Comparison of ENCODE assay signal across 11 mouse cellular contexts in the genomic region with DNA sequence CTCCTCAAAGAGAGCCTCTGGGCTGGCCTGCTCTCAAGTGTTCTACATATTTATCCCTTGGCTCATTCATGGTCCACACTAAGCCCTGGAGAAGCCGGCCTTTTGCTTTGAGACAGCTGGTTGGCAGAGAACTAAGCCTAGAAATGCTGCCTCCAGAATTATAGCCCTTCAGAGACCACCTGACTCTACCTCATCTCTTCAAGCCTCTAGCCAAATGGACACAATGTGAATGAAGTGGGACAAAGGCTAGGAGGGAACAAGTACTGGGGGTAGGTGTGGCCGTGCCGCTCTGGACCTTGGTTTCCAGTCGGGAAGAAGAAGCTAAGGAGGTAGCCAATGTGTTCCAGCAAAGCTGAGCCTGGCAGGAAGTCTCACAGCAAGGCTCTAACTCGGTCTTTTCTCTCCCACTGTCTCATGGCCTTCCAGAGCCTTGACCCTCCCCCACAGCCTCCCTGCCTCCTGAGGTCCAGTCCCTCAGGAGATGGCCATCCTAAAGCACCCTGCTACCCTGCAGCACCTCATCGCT. TPM values are rescaled to one million over a fixed set of nuclear protein-coding genes. Genes with fewer than 3 reads are reported as not detected.
DNase-seq lines count a peak whose midpoint lies in the region; ATAC-seq and TF ChIP-seq lines count a peak whose summit lies in the region.
"Had no signal": no experiment of that assay in that cellular context is flagged by ENCODE, and none has a peak within 500 bp of the region (broad histone marks: within the 10 kb centered on the region; RNA-seq: fewer than 3 reads in every experiment).

No protein-coding gene starts in this region.

- H3K9me3 ChIP-seq in heart, embryonic 12.5 days (replicated peaks): no peaks in the 10 kb centered on the region
- no peaks in the 10 kb centered on the region for H3K9me3 ChIP-seq in lung, postnatal 0 days (ENCODE audit: low read length)
- H3K9me3 ChIP-seq in neural tube, embryonic 15.5 days (replicated peaks): no peaks in the 10 kb centered on the region
- H3K9me3 ChIP-seq: forebrain, embryonic 12.5 days; megakaryocyte, embryonic 14.5 days had no signal

- H3K27me3 ChIP-seq in heart, embryonic 12.5 days (replicated peaks): no peaks in the 10 kb centered on the region
- H3K27me3 ChIP-seq in lung, postnatal 0 days (replicated peaks; ENCODE audit: insufficient read depth, low read length): no peaks in the 10 kb centered on the region
- H3K27me3 ChIP-seq in neural tube, embryonic 15.5 days (replicated peaks): no peaks in the 10 kb centered on the region
- H3K27me3 ChIP-seq: forebrain, embryonic 12.5 days; megakaryocyte, embryonic 14.5 days had no signal

- H3K36me3 ChIP-seq in heart, embryonic 12.5 days: peaks cover 72% of the 10 kb centered on the region
- peaks cover 14% of the 10 kb centered on the region; the same call in 1 of the 2 replicates for H3K36me3 ChIP-seq in lung, postnatal 0 days (ENCODE audit: insufficient read depth, low read length)
- peaks cover 78% of the 10 kb centered on the region for H3K36me3 ChIP-seq in neural tube, embryonic 15.5 days

- peak overlapping the region; percentile 68 for H3K27ac ChIP-seq in heart, embryonic 12.5 days (ENCODE audit: poor library complexity, severe bottlenecking)
- H3K27ac ChIP-seq in lung, postnatal 0 days (ENCODE audit: low read length): peak overlapping the region; percentile 16; the same call in 1 of the 2 replicates
- H3K27ac ChIP-seq in neural tube, embryonic 15.5 days (replicated peaks): peak overlapping the region; percentile 61; the same call in 1 of the 2 replicates
- H3K27ac ChIP-seq: forebrain, embryonic 12.5 days; kidney, postnatal 0 days had no signal

- peaks cover 36% of the 10 kb centered on the region for H3K4me1 ChIP-seq in heart, embryonic 12.5 days (replicated peaks)
- H3K4me1 ChIP-seq in lung, postnatal 0 days (ENCODE audit: insufficient read depth, low read depth, low read length): peaks cover 12% of the 10 kb centered on the region; the same call in 1 of the 2 replicates
- 0 out of 2 replicates have a peak, but pooled peaks cover 3% of the 10 kb centered on the region for H3K4me1 ChIP-seq in lung, adult 2 months (ENCODE audit: control insufficient read depth, insufficient read depth, low read length)
- peaks cover 16% of the 10 kb centered on the region for H3K4me1 ChIP-seq in neural tube, embryonic 15.5 days

- no peak overlapping the region for H3K4me2 ChIP-seq in heart, embryonic 12.5 days
- H3K4me2 ChIP-seq in lung, postnatal 0 days (replicated peaks; ENCODE audit: low read depth, low read length): no peak overlapping the region
- no peak overlapping the region for H3K4me2 ChIP-seq in neural tube, embryonic 15.5 days
- H3K4me2 ChIP-seq: forebrain, embryonic 12.5 days had no signal

- no peak overlapping the region for H3K4me3 ChIP-seq in heart, embryonic 12.5 days
- no peak overlapping the region for H3K4me3 ChIP-seq in lung, postnatal 0 days (ENCODE audit: low read depth, low read length)
- H3K4me3 ChIP-seq in lung, adult 2 months (replicated peaks; ENCODE audit: extremely low read depth, low read depth, low read length): no peak overlapping the region
- H3K4me3 ChIP-seq in neural tube, embryonic 15.5 days (replicated peaks): no peak overlapping the region
- H3K4me3 ChIP-seq: forebrain, embryonic 12.5 days; megakaryocyte, embryonic 14.5 days had no signal

- WGBS in heart, embryonic 12.5 days: 79% methylated on average over 6 of the region's 6 CpGs
- 67% methylated on average over 6 of the region's 6 CpGs for WGBS in lung, postnatal 0 days
- 54% methylated on average over 6 of the region's 6 CpGs for WGBS in lung, adult 2 months
- WGBS in neural tube, embryonic 15.5 days: 75% methylated on average over 6 of the region's 6 CpGs

- intact Hi-C loops in heart, postnatal 10 days (cut with DNase I): no loop called here

- peak; percentile 34 to 61 for DNase-seq in adrenal gland, adult (ENCODE audit: inconsistent age in 2 of 2, low spot score in 1 of 2)
- DNase-seq in adrenal gland, adult 18-20 months (ENCODE audit: low spot score in 2 of 2): no peak
- no peak for DNase-seq in heart, postnatal 10 days
- no peak for DNase-seq in lung, postnatal 0 days (ENCODE audit: low spot score)
- DNase-seq in lung, adult 2 months: no peak

- no peak for TF ChIP-seq EP300 in lung, postnatal 0 days (IDR thresholded peaks at IDR 0.05)

- no peak for TF ChIP-seq CTCF in lung, postnatal 0 days (IDR thresholded peaks at IDR 0.05)
- TF ChIP-seq CTCF in lung, adult 2 months (IDR thresholded peaks at IDR 0.05; ENCODE audit: insufficient read depth, low read length): no peak

- TF ChIP-seq POLR2A in lung, adult 2 months (IDR thresholded peaks at IDR 0.05; ENCODE audit: borderline replicate concordance, extremely low read depth, low read depth, low read length): no peak

- H3K9ac ChIP-seq in heart, embryonic 12.5 days: no peak overlapping the region
- no peak overlapping the region for H3K9ac ChIP-seq in lung, postnatal 0 days (replicated peaks; ENCODE audit: low read depth)
- no peak overlapping the region for H3K9ac ChIP-seq in neural tube, embryonic 15.5 days (replicated peaks)
- H3K9ac ChIP-seq: forebrain, embryonic 12.5 days had no signal

- ATAC-seq in heart, embryonic 12.5 days (ENCODE audit: insufficient number of reproducible peaks, low FRiP score): no peak
- no peak for ATAC-seq in lung, postnatal 0 days
- no peak for ATAC-seq in neural tube, embryonic 15.5 days (ENCODE audit: low FRiP score)
- no peak for ATAC-seq in inflammation-experienced regulatory T-cells, adult 6 months

RNA-seq across cellular contexts. Expression of gene Derl3, which starts 4.9 kb away (rescaled TPM):
- total RNA-seq in adrenal gland, adult 18-20 months (2021): 1 to 10 TPM; 1.4 to 2.3 TPM
- polyA plus RNA-seq in heart, embryonic 12.5 days (2016; fragmentation: Nextera tagmentation; extraction: Ambion mirVana): 2.1 and 2.2 TPM in 2 replicates
- total RNA-seq in heart, postnatal 10 days (2021): under 1 TPM in 1 of 2 experiments, not detected in 1; 0.48 TPM
- 1.2 TPM in 2 replicates for polyA plus RNA-seq in lung, postnatal 0 days (2015; fragmentation: Nextera tagmentation; extraction: Ambion mirVana)
- 5.1 and 12.1 TPM in 2 replicates for polyA plus RNA-seq in lung, adult 2 months (2012; rRNA removed)
- 1.2 and 1.9 TPM in 2 replicates for polyA plus RNA-seq in neural tube, embryonic 15.5 days (2015; fragmentation: Nextera tagmentation; extraction: Ambion mirVana)
- 1 to 10 TPM in 1 of 3 experiments, under 1 TPM in 2; 0.39 to 3.3 (median 0.73) TPM for polyA plus RNA-seq in inflammation-experienced regulatory T-cells, adult 6 months (2017; shearing (Covaris generic))

RNA-seq across cellular contexts. Expression of gene Smarcb1, which starts 23.3 kb away (rescaled TPM):
- 10 to 100 TPM; 64.4 to 70.6 TPM for total RNA-seq in adrenal gland, adult 18-20 months (2021)
- polyA plus RNA-seq in heart, embryonic 12.5 days (2016; fragmentation: Nextera tagmentation; extraction: Ambion mirVana): 125 and 126 TPM in 2 replicates
- total RNA-seq in heart, postnatal 10 days (2021): 10 to 100 TPM; 41.3 to 44.8 TPM
- polyA plus RNA-seq in lung, postnatal 0 days (2015; fragmentation: Nextera tagmentation; extraction: Ambion mirVana): 109 TPM in 2 replicates
- polyA plus RNA-seq in lung, adult 2 months (2012; rRNA removed): 41.2 and 53.1 TPM in 2 replicates
- 229 and 243 TPM in 2 replicates for polyA plus RNA-seq in neural tube, embryonic 15.5 days (2015; fragmentation: Nextera tagmentation; extraction: Ambion mirVana)
- 100 to 1,000 TPM in 2 of 3 experiments, 10 to 100 TPM in 1; 89.2 to 126 (median 106) TPM for polyA plus RNA-seq in inflammation-experienced regulatory T-cells, adult 6 months (2017; shearing (Covaris generic))

RNA-seq across cellular contexts. Expression of gene Chchd10, which starts 34.8 kb away (rescaled TPM):
- total RNA-seq in adrenal gland, adult 18-20 months (2021): 1,000 to 10,000 TPM in 1 of 2 experiments, 100 to 1,000 TPM in 1; 918 to 1,521 TPM
- polyA plus RNA-seq in heart, embryonic 12.5 days (2016; fragmentation: Nextera tagmentation; extraction: Ambion mirVana): 408 and 409 TPM in 2 replicates
- total RNA-seq in heart, postnatal 10 days (2021): 1,000 to 10,000 TPM; 1,157 to 1,242 TPM
- polyA plus RNA-seq in lung, postnatal 0 days (2015; fragmentation: Nextera tagmentation; extraction: Ambion mirVana): 299 and 347 TPM in 2 replicates
- polyA plus RNA-seq in lung, adult 2 months (2012; rRNA removed): 415 and 628 TPM in 2 replicates
- polyA plus RNA-seq in neural tube, embryonic 15.5 days (2015; fragmentation: Nextera tagmentation; extraction: Ambion mirVana): 166 and 190 TPM in 2 replicates
- 10 to 100 TPM in 2 of 3 experiments, 1 to 10 TPM in 1; 5.3 to 15.4 (median 11.3) TPM for polyA plus RNA-seq in inflammation-experienced regulatory T-cells, adult 6 months (2017; shearing (Covaris generic))

RNA-seq across cellular contexts. Expression of gene Mif, which starts 38.1 kb away (rescaled TPM):
- total RNA-seq in adrenal gland, adult 18-20 months (2021): 100 to 1,000 TPM; 221 to 268 TPM
- polyA plus RNA-seq in heart, embryonic 12.5 days (2016; fragmentation: Nextera tagmentation; extraction: Ambion mirVana): 2,266 and 2,393 TPM in 2 replicates
- total RNA-seq in heart, postnatal 10 days (2021): 100 to 1,000 TPM; 321 to 324 TPM
- 280 and 356 TPM in 2 replicates for polyA plus RNA-seq in lung, postnatal 0 days (2015; fragmentation: Nextera tagmentation; extraction: Ambion mirVana)
- 479 and 563 TPM in 2 replicates for polyA plus RNA-seq in lung, adult 2 months (2012; rRNA removed)
- 1,840 and 1,880 TPM in 2 replicates for polyA plus RNA-seq in neural tube, embryonic 15.5 days (2015; fragmentation: Nextera tagmentation; extraction: Ambion mirVana)
- polyA plus RNA-seq in inflammation-experienced regulatory T-cells, adult 6 months (2017; shearing (Covaris generic)): 100 to 1,000 TPM; 423 to 560 (median 495) TPM

RNA-seq across cellular contexts. Expression of gene Mmp11, which starts 38.2 kb away (rescaled TPM):
- total RNA-seq in adrenal gland, adult 18-20 months (2021): 1 to 10 TPM; 5.4 to 5.7 TPM
- 25.4 and 27.1 TPM in 2 replicates for polyA plus RNA-seq in heart, embryonic 12.5 days (2016; fragmentation: Nextera tagmentation; extraction: Ambion mirVana)
- 1 to 10 TPM; 8.6 to 9.9 TPM for total RNA-seq in heart, postnatal 10 days (2021)
- 118 and 127 TPM in 2 replicates for polyA plus RNA-seq in lung, postnatal 0 days (2015; fragmentation: Nextera tagmentation; extraction: Ambion mirVana)
- 83.9 and 89.2 TPM in 2 replicates for polyA plus RNA-seq in lung, adult 2 months (2012; rRNA removed)
- polyA plus RNA-seq in neural tube, embryonic 15.5 days (2015; fragmentation: Nextera tagmentation; extraction: Ambion mirVana): 18.6 and 25.4 TPM in 2 replicates
- polyA plus RNA-seq in inflammation-experienced regulatory T-cells, adult 6 months (2017; shearing (Covaris generic)): 1 to 10 TPM in 2 of 3 experiments, under 1 TPM in 1; 0.91 to 7.7 (median 4.4) TPM

Comparison
In these comparisons a context has a peak if more than half of its experiments do, and no peak if none do; other contexts are left out.
1. DNase-seq: peak in adrenal gland, adult (2 of 2); none in adrenal gland, adult 18-20 months (0 of 2), heart, postnatal 10 days (0 of 2), lung, postnatal 0 days (single experiment) and lung, adult 2 months (single experiment).
2. H3K27ac ChIP-seq: peak in every context shown above with its lines; median percentile 68 in heart, embryonic 12.5 days; 61 in neural tube, embryonic 15.5 days; 16 in lung, postnatal 0 days.
3. RNA of gene Chchd10, which starts 34.8 kb away (polyA plus RNA-seq): 415 to 628 TPM in lung, adult 2 months, 408 to 409 TPM in heart, embryonic 12.5 days, 299 to 347 TPM in lung, postnatal 0 days and 166 to 190 TPM in neural tube, embryonic 15.5 days; 5.3 to 15.4 TPM in inflammation-experienced regulatory T-cells, adult 6 months; every median in the first group is over 10 times any median in the second.